Mouse (Mus musculus) liver, embryonic 15.5 days (tissue): ENCODE measurements around the gene Tmtc2. TPM values are rescaled to one million over a fixed set of nuclear protein-coding genes. Genes with fewer than 3 reads are reported as not detected.

Experiments used
- ATAC-seq: fragments of 200-750 bp; cut with Nextera tagmentation; 2 replicates; pipeline ENCODE4 v1.8.0; 2017; ENCODE audit warnings: moderate number of reproducible peaks, mild to moderate bottlenecking, moderate library complexity; ENCODE audit not compliant: insufficient read depth
- H3K27ac ChIP-seq: fragments of 300-500 bp; sonication (generic); replicated peaks from 2 replicates; pipeline ENCODE4 v1.5.1; 2015; ENCODE audit warnings: mild to moderate bottlenecking, inconsistent platforms
- H3K27me3 ChIP-seq: fragments of 300-500 bp; sonication (generic); 2 replicates; pipeline ENCODE4 v1.6.1; 2015; ENCODE audit warnings: mild to moderate bottlenecking, inconsistent platforms
- H3K36me3 ChIP-seq: fragments of 300-500 bp; sonication (generic); replicated peaks from 2 replicates; pipeline ENCODE4 v1.6.1; 2015; ENCODE audit warnings: moderate library complexity, mild to moderate bottlenecking, inconsistent platforms
- H3K4me1 ChIP-seq: fragments of 300-500 bp; sonication (generic); replicated peaks from 2 replicates; pipeline ENCODE4 v1.6.1; 2015; ENCODE audit warnings: inconsistent platforms
- H3K4me2 ChIP-seq: fragments of 300-500 bp; sonication (generic); 2 replicates; pipeline ENCODE4 v1.6.1; 2015; ENCODE audit warnings: moderate library complexity, mild to moderate bottlenecking, inconsistent platforms
- H3K4me3 ChIP-seq: fragments of 300-500 bp; sonication (generic); replicated peaks from 2 replicates; pipeline ENCODE4 v1.5.1; 2015; ENCODE audit warnings: mild to moderate bottlenecking, inconsistent platforms
- H3K9ac ChIP-seq: fragments of 300-500 bp; sonication (generic); 2 replicates; pipeline ENCODE4 v1.6.1; 2015; ENCODE audit warnings: moderate library complexity, mild to moderate bottlenecking, inconsistent platforms
- H3K9me3 ChIP-seq: fragments of 300-500 bp; sonication (generic); replicated peaks from 2 replicates; pipeline ENCODE4 v1.6.1; 2016; ENCODE audit warnings: inconsistent platforms
- WGBS: fragments of 180-500 bp; shearing (Covaris S2); methylation state at CpG from one replicate; pipeline ENCODE4 v1.1.7; 2015; ENCODE audit warnings: mixed read lengths; ENCODE audit not compliant: insufficient replicate concordance; 5-methylcytosine and 5-hydroxymethylcytosine counted together
- polyA plus RNA-seq: library from polyadenylated mRNA; unstranded; fragments of >200 nt; fragmentation: Nextera tagmentation; extraction: Ambion mirVana; gene quantifications from 2 replicates; pipeline ENCODE4 v1.2.1, GENCODE M21; 2015

The Tmtc2 gene
- polyA plus RNA-seq, 1 experiment from 2014 or later, result 0.55 TPM

DNA sequence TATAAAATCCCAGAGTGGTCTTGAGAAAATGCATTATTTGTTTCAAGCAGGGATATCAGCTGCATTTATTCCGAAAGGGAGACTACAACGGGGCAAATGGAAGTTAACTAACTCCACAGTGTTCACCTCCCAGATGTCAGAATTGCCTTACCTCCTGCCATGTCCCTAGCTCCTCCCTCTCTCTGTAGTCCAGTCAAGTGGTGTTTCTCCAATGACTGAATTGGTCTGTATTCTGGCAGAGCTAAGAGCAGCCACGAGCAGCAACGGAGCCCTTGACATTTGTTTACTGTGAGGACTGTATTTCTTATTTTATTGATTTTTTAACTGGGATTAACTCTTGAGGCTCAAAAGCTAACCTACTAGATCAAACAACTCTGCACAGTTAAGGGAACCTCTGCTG, 81.8 kb downstream of the Tmtc2 start:
- Histone ChIP-seq H3K9ac (no peak overlapping the region), H3K4me3 (no peak overlapping the region), H3K27me3 (no peaks in the 10 kb centered on the region), H3K4me1 (no peaks in the 10 kb centered on the region), H3K27ac (no peak overlapping the region), H3K9me3 (no peaks in the 10 kb centered on the region), H3K4me2 (no peak overlapping the region), H3K36me3 (no peaks in the 10 kb centered on the region)
- WGBS, result 52% methylated on average over 4 of the region's 4 CpGs
- no peak for ATAC-seq

DNA sequence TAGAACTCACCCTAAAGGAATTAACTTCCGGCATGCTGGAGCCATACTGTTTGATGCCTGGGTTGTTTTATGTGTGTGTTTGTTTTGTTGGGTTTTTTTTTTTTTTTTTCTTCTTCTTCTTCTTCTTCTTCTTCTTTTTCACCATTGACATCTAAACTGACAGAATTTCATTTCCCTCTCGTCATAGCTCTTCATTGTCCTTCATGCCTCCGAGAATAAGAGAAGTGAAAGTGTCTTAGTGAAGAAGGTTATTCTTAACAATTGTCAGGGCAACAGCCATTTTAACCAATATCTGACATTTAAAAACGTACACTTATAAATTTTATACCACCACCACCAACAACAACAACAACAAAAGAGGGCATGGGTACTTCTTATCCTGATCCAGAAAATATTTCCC, 83.5 kb downstream of the Tmtc2 start:
- ATAC-seq, result no peak
- Histone ChIP-seq H3K4me1 (no peaks in the 10 kb centered on the region), H3K9me3 (no peaks in the 10 kb centered on the region), H3K36me3 (no peaks in the 10 kb centered on the region), H3K9ac (no peak overlapping the region), H3K27me3 (no peaks in the 10 kb centered on the region), H3K4me2 (no peak overlapping the region), H3K27ac (no peak overlapping the region), H3K4me3 (no peak overlapping the region)
- 53% methylated on average over 4 of the region's 4 CpGs for WGBS

DNA sequence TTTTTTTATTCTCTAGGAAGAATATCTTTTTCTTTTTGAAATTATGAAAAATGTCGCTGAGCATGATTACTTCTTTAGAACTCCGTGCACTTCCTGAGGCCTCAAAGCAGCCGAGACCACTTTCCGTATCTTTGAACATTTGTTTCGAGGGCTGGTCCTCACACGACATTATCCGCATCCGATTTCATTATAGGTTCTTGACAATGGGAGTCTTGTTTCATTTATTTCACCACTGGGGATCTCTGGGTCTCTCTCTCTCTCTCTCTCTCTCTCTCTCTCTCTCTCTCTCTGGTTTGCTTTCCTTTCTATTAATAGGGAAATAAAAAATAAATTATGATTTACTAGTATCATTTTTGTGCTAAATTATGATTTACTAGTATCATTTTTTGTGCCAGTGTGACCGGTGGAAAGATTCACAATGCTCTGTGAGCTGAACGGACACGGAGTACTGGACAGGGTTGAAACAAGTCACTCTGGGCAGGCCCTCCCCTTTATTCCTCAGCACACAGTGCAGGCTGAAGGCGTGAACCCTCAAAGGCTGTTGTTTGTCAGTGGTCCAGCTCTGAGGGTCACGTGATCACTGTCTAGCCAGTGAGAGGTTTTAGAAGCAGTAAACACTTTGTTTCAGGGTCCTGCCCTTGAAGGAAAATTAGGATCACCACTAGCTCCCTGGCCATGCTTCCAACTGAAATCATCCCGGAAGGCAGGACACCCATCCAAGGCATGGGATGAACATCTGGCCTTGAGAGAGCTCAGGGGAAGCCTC, 84.1 kb downstream of the Tmtc2 start:
- Histone ChIP-seq H3K4me2 (no peak overlapping the region), H3K27ac (no peak overlapping the region), H3K4me3 (no peak overlapping the region), H3K27me3 (no peaks in the 10 kb centered on the region), H3K36me3 (no peaks in the 10 kb centered on the region), H3K4me1 (no peaks in the 10 kb centered on the region), H3K9me3 (no peaks in the 10 kb centered on the region), H3K9ac (no peak overlapping the region)
- 78% methylated on average over 14 of the region's 14 CpGs for WGBS
- no peak for ATAC-seq

DNA sequence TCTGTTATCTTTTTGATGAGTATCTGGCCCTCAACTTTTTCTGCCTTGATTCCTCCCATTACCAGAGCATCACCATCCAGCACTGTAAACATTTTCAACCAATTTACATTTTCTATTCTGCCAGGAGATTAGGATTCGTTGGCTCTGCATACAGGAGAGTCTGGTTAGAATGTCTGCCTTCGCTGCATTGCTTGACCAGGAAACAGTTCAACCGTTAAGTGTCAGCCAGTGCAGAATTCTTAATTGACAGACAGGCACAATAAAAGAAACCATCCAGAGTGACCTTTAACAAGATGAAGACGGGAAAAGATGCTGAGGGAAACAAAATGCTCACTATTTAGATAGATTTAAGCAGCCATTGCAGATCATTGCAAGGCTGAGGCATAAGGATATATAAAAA, 87.3 kb downstream of the Tmtc2 start:
- Histone ChIP-seq H3K27ac (no peak overlapping the region), H3K4me2 (no peak overlapping the region), H3K4me1 (no peaks in the 10 kb centered on the region), H3K9ac (no peak overlapping the region), H3K36me3 (no peaks in the 10 kb centered on the region), H3K27me3 (no peaks in the 10 kb centered on the region), H3K9me3 (no peaks in the 10 kb centered on the region), H3K4me3 (no peak overlapping the region)
- no peak for ATAC-seq
- 54% methylated on average over 4 of the region's 4 CpGs for WGBS

DNA sequence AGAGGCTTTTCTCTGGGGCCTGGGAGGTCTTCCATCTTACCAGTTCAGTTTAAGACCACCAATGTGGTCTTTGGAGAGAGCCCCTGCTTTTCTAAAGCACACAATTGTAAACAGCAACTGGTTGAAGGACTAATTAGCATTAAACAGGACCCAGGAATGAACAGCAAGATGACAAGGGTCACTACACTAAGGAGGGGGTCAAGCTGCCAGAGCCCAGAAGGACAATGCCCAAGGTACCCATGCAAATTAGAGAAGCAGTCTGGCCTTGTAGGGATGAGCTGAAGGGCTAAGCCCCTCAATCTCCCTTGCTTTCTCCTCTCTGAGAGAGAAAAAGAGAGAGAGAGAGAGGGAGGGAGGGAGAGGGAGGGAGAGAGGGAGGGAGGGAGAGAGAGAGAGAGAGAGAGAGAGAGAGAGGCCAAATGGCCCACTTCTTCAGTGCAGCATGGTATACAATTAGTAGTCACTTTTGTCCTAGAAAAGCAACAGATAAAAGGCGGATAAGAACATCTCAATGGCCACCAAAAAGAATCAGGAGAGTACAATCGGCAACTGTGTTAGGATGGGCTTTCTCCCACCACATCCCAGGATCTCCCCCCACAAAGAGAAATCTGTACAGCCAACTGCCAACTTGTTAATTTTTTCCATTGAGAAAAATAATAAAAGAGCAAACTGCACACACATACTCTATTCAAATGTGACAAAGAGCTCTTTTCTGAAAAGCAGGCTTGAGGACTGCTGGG, 89.7 kb downstream of the Tmtc2 start:
- Histone ChIP-seq H3K27me3 (no peaks in the 10 kb centered on the region), H3K9ac (no peak overlapping the region), H3K27ac (no peak overlapping the region), H3K9me3 (no peaks in the 10 kb centered on the region), H3K36me3 (no peaks in the 10 kb centered on the region), H3K4me3 (no peak overlapping the region), H3K4me1 (no peaks in the 10 kb centered on the region), H3K4me2 (no peak overlapping the region)
- 72% methylated on average over 2 of the region's 2 CpGs for WGBS
- ATAC-seq, result no peak

DNA sequence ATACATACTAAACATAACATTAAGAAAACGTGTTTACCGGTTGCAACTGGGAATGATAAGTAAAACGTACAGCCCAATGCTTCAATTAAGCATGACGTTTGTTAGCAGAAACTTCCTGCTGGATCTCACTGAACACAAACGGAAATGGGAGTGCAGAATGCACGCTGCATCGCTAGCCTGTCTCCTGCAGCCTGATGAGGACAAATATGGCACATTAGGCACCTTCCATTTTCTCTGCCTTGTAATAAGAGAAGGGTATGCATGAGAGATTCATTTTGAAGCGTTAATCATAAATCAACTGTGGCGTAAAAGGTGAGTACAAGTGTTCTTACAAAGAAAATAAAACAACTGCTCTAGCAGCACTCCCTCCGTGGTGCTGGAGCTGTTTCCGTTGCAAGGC, 94.5 kb downstream of the Tmtc2 start:
- 61% methylated on average over 11 of the region's 11 CpGs for WGBS
- Histone ChIP-seq H3K27me3 (no peaks in the 10 kb centered on the region), H3K36me3 (no peaks in the 10 kb centered on the region), H3K4me1 (no peaks in the 10 kb centered on the region), H3K4me2 (no peak overlapping the region), H3K27ac (no peak overlapping the region), H3K9ac (no peak overlapping the region), H3K4me3 (no peak overlapping the region), H3K9me3 (no peaks in the 10 kb centered on the region)
- ATAC-seq, result no peak

DNA sequence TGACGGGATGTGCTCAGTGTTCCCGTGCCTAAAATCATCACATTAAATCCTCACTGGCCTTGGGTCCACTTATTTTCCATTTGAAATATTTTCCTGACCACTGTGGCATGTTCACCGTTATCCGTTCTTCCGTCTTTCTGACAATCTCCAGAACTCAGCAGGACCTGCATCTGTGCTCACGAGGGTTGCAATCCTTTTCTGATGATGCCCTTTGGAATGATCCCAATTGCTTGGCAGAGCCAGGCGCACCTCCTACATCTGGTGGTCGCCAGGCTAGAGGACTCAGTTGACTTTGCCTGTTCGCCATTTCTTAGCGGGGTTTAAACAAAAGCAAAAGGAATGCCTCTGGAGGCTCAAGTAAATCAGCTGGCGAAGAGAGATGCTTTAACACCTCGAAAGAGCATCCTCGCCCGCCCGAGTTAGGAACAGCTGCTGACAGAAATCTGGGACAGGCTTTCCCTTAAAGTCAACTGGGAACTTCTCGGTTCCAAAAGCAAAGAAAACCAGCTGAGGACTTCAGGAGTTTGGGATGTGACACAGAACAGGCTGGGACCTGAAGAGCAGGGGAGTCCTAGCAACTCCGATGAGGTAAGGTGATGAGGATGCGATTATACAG, 96.5 kb downstream of the Tmtc2 start:
- Histone ChIP-seq H3K27ac (no peak overlapping the region), H3K27me3 (no peaks in the 10 kb centered on the region), H3K4me1 (no peaks in the 10 kb centered on the region), H3K4me3 (no peak overlapping the region), H3K9ac (no peak overlapping the region), H3K9me3 (no peaks in the 10 kb centered on the region), H3K36me3 (no peaks in the 10 kb centered on the region), H3K4me2 (no peak overlapping the region)
- 75% methylated on average over 18 of the region's 18 CpGs for WGBS
- no peak for ATAC-seq

DNA sequence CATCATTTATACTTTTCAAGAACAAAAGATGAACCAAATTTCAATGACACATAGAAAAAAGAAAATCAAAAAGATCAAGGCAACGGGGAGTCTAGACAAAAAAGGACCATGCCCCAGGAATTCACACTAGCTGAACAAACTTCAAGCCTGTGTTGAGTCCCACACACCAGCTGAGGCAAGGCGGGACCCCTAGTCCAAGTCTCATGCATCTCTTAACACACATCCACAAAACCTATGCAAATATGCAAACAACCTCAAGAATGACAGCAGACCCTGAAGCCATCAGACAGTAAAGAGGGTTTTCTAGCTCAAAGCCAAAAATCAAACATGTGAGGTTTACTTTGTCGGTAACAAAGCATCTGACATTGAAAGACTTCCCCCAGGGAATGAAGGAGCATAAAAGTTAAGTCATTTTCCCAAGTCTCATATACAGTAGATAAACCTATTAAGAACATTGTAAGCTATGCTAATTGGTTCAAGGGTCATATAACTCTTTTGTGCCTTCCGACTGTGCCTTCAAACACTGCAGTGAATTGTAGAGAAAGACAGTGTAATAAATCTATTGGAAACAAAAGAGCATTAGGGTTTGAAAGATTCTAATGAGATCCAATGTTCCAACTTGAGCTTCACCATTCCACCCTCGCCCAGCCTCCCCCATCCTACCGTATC, 100.0 kb downstream of the Tmtc2 start:
- no peaks in the 10 kb centered on the region for H3K9me3 ChIP-seq
- H3K36me3 ChIP-seq, result no peaks in the 10 kb centered on the region
- H3K9ac ChIP-seq, result no peak overlapping the region
- no peak overlapping the region for H3K27ac ChIP-seq
- H3K4me2 ChIP-seq, result no peak overlapping the region
- no peaks in the 10 kb centered on the region for H3K4me1 ChIP-seq
- 66% methylated on average over 6 of the region's 6 CpGs for WGBS
- no peaks in the 10 kb centered on the region for H3K27me3 ChIP-seq
- no peak overlapping the region for H3K4me3 ChIP-seq
- no peak for ATAC-seq

DNA sequence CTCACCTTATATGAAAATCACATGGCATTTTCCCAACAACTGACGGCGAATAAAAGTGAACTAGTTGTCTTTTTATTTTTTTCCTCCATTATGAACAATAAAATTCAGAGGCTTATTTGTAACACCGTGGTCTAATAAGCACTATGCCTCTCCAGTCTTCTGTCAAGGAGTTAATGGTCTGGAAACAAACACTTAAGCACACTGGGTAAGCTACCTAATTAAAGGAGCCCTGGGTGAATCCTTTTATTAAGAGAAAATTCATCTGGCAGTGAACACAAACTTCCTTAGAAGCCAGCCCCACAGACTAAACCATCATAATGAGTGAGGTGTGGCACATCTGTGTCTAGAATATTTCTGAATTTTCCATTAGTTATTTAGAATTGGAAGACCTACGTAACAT, 109.9 kb downstream of the Tmtc2 start:
- ATAC-seq, result no peak
- no peaks in the 10 kb centered on the region for H3K36me3 ChIP-seq
- H3K4me3 ChIP-seq, result no peak overlapping the region
- 81% methylated on average over 4 of the region's 4 CpGs for WGBS
- H3K9me3 ChIP-seq, result no peaks in the 10 kb centered on the region
- no peak overlapping the region for H3K9ac ChIP-seq
- H3K27ac ChIP-seq, result no peak overlapping the region
- no peaks in the 10 kb centered on the region for H3K27me3 ChIP-seq
- H3K4me1 ChIP-seq, result no peaks in the 10 kb centered on the region
- H3K4me2 ChIP-seq, result no peak overlapping the region

DNA sequence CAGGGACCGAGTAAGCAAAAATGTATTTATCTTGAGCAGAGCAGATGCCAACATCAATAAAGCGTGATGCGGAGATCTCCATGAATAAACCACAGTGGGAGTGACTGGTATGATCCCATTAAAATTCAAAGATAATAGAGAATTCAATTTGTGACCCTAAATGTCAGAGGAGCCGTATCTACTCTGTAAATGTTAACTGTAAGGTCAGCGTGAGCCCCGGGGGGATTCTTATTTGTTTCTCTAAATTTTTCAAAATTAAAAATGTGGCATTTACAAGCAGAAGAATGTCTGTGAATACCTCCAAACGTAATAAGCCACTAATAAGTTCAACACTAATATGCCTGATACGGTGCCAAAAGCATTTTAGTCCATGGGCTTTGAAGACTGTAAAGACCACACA, 120.8 kb downstream of the Tmtc2 start:
- ATAC-seq, result no peak
- no peak overlapping the region for H3K27ac ChIP-seq
- H3K27me3 ChIP-seq, result no peaks in the 10 kb centered on the region
- 73% methylated on average over 8 of the region's 8 CpGs for WGBS
- no peak overlapping the region for H3K4me3 ChIP-seq
- H3K9ac ChIP-seq, result no peak overlapping the region
- H3K9me3 ChIP-seq, result no peaks in the 10 kb centered on the region
- no peaks in the 10 kb centered on the region for H3K36me3 ChIP-seq
- no peak overlapping the region for H3K4me2 ChIP-seq
- H3K4me1 ChIP-seq, result no peaks in the 10 kb centered on the region

DNA sequence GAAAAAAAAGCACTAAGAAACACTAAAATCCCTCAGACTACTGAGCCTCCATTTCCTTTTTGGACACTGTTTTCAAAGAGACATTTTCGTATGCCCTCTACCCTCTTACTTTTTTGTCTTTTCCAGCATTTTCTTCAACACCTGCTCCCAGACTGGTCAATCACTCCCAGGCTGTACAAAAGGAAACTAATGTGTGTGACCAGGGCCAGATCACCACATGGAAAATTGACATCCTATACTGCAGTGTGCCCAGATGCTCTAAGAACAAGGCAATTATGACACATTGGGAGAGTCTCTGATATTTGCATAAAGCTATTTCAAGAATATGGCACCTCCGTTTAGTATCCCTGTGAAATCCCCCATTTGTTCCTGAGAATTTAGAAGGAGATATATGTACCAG, 127.1 kb downstream of the Tmtc2 start:
- H3K27ac ChIP-seq, result no peak overlapping the region
- H3K4me2 ChIP-seq, result no peak overlapping the region
- WGBS, result 67% methylated on average over 2 of the region's 2 CpGs
- H3K4me1 ChIP-seq, result no peaks in the 10 kb centered on the region
- H3K9ac ChIP-seq, result no peak overlapping the region
- no peaks in the 10 kb centered on the region for H3K9me3 ChIP-seq
- no peaks in the 10 kb centered on the region for H3K36me3 ChIP-seq
- no peak overlapping the region for H3K4me3 ChIP-seq
- no peaks in the 10 kb centered on the region for H3K27me3 ChIP-seq
- no peak for ATAC-seq
